Mouse (Mus musculus) embryonic facial prominence, embryonic 13.5 days (tissue): Measurements from ENCODE around the gene Gm21060. TPM values are rescaled to one million over a fixed set of nuclear protein-coding genes. Genes with fewer than 3 reads are reported as not detected.
"Not testable (repeated sequence)": the region's sequence is repeated elsewhere in the genome, so short reads cannot be mapped to it uniquely, and the experiment has no call there.

Experiments used
- ATAC-seq: fragments of 200-750 bp; cut with Nextera tagmentation; 2 replicates; pipeline ENCODE4 v1.8.0; 2017; ENCODE audit warnings: low read depth; ENCODE audit not compliant: insufficient number of reproducible peaks, insufficient read depth, low FRiP score, low TSS enrichment
- H3K27ac ChIP-seq: fragments of 300-500 bp; sonication (generic); 2 replicates; pipeline ENCODE4 v1.5.1; 2015; ENCODE audit warnings: moderate library complexity, mild to moderate bottlenecking, inconsistent platforms
- H3K27me3 ChIP-seq: fragments of 300-500 bp; sonication (generic); 2 replicates; pipeline ENCODE4 v1.6.1; 2015; ENCODE audit warnings: mild to moderate bottlenecking, inconsistent platforms
- H3K36me3 ChIP-seq: fragments of 300-500 bp; sonication (generic); 2 replicates; pipeline ENCODE4 v1.6.1; 2015; ENCODE audit warnings: mild to moderate bottlenecking, inconsistent platforms
- H3K4me1 ChIP-seq: fragments of 300-500 bp; sonication (generic); 2 replicates; pipeline ENCODE4 v1.6.1; 2015; ENCODE audit warnings: inconsistent platforms
- H3K4me2 ChIP-seq: fragments of 300-500 bp; sonication (generic); 2 replicates; pipeline ENCODE4 v1.6.1; 2015; ENCODE audit warnings: moderate library complexity, mild to moderate bottlenecking, inconsistent platforms
- H3K4me3 ChIP-seq: fragments of 300-500 bp; sonication (generic); 2 replicates; pipeline ENCODE4 v1.5.1; 2015; ENCODE audit warnings: mild to moderate bottlenecking, inconsistent platforms
- H3K9ac ChIP-seq: fragments of 300-500 bp; sonication (generic); 2 replicates; pipeline ENCODE4 v1.6.1; 2015; ENCODE audit warnings: mild to moderate bottlenecking, inconsistent platforms
- H3K9me3 ChIP-seq: fragments of 300-500 bp; sonication (generic); 2 replicates; pipeline ENCODE4 v1.6.1; 2016; ENCODE audit warnings: inconsistent platforms
- WGBS: fragments of 180-500 bp; shearing (Covaris S2); methylation state at CpG from one replicate; pipeline ENCODE4 v1.1.7; 2015; ENCODE audit warnings: mixed read lengths; 5-methylcytosine and 5-hydroxymethylcytosine counted together
- polyA plus RNA-seq: library from polyadenylated mRNA; unstranded; fragments of >200 nt; fragmentation: Nextera tagmentation; extraction: Ambion mirVana; gene quantifications from 2 replicates; pipeline ENCODE4 v1.2.1, GENCODE M21; 2015

The Gm21060 gene
- polyA plus RNA-seq, 1 experiment from 2014 or later, result not detected

- no peak for ATAC-seq
- no peaks in the 10 kb centered on the region for H3K9me3 ChIP-seq
- H3K4me2 ChIP-seq, result no peak overlapping the region
- H3K27ac ChIP-seq, result no peak overlapping the region
- H3K4me3 ChIP-seq, result no peak overlapping the region
- no peaks in the 10 kb centered on the region for H3K27me3 ChIP-seq
- H3K9ac ChIP-seq, result no peak overlapping the region
- H3K4me1 ChIP-seq, result no peaks in the 10 kb centered on the region
- H3K36me3 ChIP-seq, result no peaks in the 10 kb centered on the region
- 31% methylated on average over 3 of the region's 3 CpGs for WGBS
Observed at GRCm38 (mm10) chr19:61265349-61266245, 31.3 kb downstream of the Gm21060 start.

GRCm38 (mm10) chr19:61264933-61265332 is 31.9 kb downstream of the Gm21060 start:
- Histone ChIP-seq H3K9me3 (no peaks in the 10 kb centered on the region), H3K9ac (no peak overlapping the region), H3K27me3 (no peaks in the 10 kb centered on the region), H3K4me1 (no peaks in the 10 kb centered on the region), H3K4me3 (no peak overlapping the region), H3K4me2 (no peak overlapping the region), H3K36me3 (no peaks in the 10 kb centered on the region), H3K27ac (no peak overlapping the region)
- ATAC-seq, result no peak

- Histone ChIP-seq H3K9ac (no peak overlapping the region), H3K36me3 (no peaks in the 10 kb centered on the region), H3K27ac (no peak overlapping the region), H3K9me3 (no peaks in the 10 kb centered on the region), H3K4me2 (no peak overlapping the region), H3K4me1 (no peaks in the 10 kb centered on the region), H3K4me3 (no peak overlapping the region), H3K27me3 (no peaks in the 10 kb centered on the region)
- 100% methylated on average over 1 of the region's 1 CpGs for WGBS
- ATAC-seq, result 0 out of 2 replicates have a peak, but pooled peaks have one; percentile 60
Observed at GRCm38 (mm10) chr19:61264227-61264626, 32.6 kb downstream of the Gm21060 start.

- H3K4me1 ChIP-seq, result no peaks in the 10 kb centered on the region
- no peaks in the 10 kb centered on the region for H3K27me3 ChIP-seq
- no peak overlapping the region for H3K27ac ChIP-seq
- WGBS, result 62% methylated on average over 1 of the region's 1 CpGs
- H3K9me3 ChIP-seq, result no peaks in the 10 kb centered on the region
- no peak overlapping the region for H3K4me2 ChIP-seq
- no peak for ATAC-seq
- no peak overlapping the region for H3K4me3 ChIP-seq
- H3K9ac ChIP-seq, result no peak overlapping the region
- H3K36me3 ChIP-seq, result no peaks in the 10 kb centered on the region
Observed at GRCm38 (mm10) chr19:61261241-61261640, 35.6 kb downstream of the Gm21060 start.

- no peak overlapping the region for H3K4me3 ChIP-seq
- no peak overlapping the region for H3K4me2 ChIP-seq
- no peak overlapping the region for H3K9ac ChIP-seq
- H3K36me3 ChIP-seq, result no peaks in the 10 kb centered on the region
- H3K27me3 ChIP-seq, result no peaks in the 10 kb centered on the region
- H3K4me1 ChIP-seq, result no peaks in the 10 kb centered on the region
- no peak for ATAC-seq
- H3K27ac ChIP-seq, result no peak overlapping the region
- no peaks in the 10 kb centered on the region for H3K9me3 ChIP-seq
- WGBS, result 92% methylated on average over 18 of the region's 18 CpGs
Observed at GRCm38 (mm10) chr19:61257733-61258132, 39.1 kb downstream of the Gm21060 start.

GRCm38 (mm10) chr19:61256166-61256887 is 40.5 kb downstream of the Gm21060 start:
- ATAC-seq, result no peak
- whole genome bisulfite sequencing, result 89% methylated on average over 7 of the region's 7 CpGs
- no peak overlapping the region for H3K4me3 ChIP-seq
- no peaks in the 10 kb centered on the region for H3K27me3 ChIP-seq
- H3K9ac ChIP-seq, result no peak overlapping the region
- H3K9me3 ChIP-seq, result no peaks in the 10 kb centered on the region
- no peaks in the 10 kb centered on the region for H3K4me1 ChIP-seq
- no peak overlapping the region for H3K4me2 ChIP-seq
- H3K36me3 ChIP-seq, result no peaks in the 10 kb centered on the region
- no peak overlapping the region for H3K27ac ChIP-seq

- H3K4me1 ChIP-seq, H3K9me3 ChIP-seq, H3K36me3 ChIP-seq, H3K4me2 ChIP-seq, ATAC-seq, H3K4me3 ChIP-seq, H3K27me3 ChIP-seq, H3K9ac ChIP-seq, H3K27ac ChIP-seq: not testable (repeated sequence)
- 68% methylated on average over 4 of the region's 4 CpGs for whole genome bisulfite sequencing
Observed at GRCm38 (mm10) chr19:61247334-61247733, 49.5 kb downstream of the Gm21060 start.

Other genes starting within 250 kb of the Gm21060 start
- 56.7 and 63.2 TPM in 2 replicates for gene Zfp950, start 156.2 kb downstream of the Gm21060 start, polyA plus RNA-seq
- 0.29 TPM in 1 of 2 replicates, not detected in the other for gene Gm7102, start 120.8 kb downstream of the Gm21060 start, polyA plus RNA-seq
- not detected in 2 replicates for gene Gm6020, start 113.2 kb downstream of the Gm21060 start, polyA plus RNA-seq
- gene Csf2ra, start 68.6 kb downstream of the Gm21060 start, polyA plus RNA-seq, result 36.7 and 40.4 TPM in 2 replicates